ENCODE assay signal across 10 mouse cellular contexts in genomic region chr6:71030541-71030940, GRCm38 (mm10).
DNase-seq lines count a peak whose midpoint lies in the region; ATAC-seq and TF ChIP-seq lines count a peak whose summit lies in the region.
"Had no signal": no experiment of that assay in that cellular context is flagged by ENCODE, and none has a peak within 500 bp of the region (broad histone marks: within the 10 kb centered on the region; RNA-seq: fewer than 3 reads in every experiment).

No protein-coding gene starts in this region.

- TF ChIP-seq POLR2A in ES-Bruce4 (IDR thresholded peaks at IDR 0.05; ENCODE audit: insufficient read depth, low read length) = no peak

- no peak overlapping the region for H3K4me3 ChIP-seq in heart, postnatal 0 days (ENCODE audit: low read depth, low read length)
- no peak overlapping the region for H3K4me3 ChIP-seq in heart, embryonic 10.5 days
- H3K4me3 ChIP-seq in ES-Bruce4 (ENCODE audit: low read depth, low read length) = no peak overlapping the region
- H3K4me3 ChIP-seq in midbrain, embryonic 14.5 days (replicated peaks; ENCODE audit: low read depth, low read length) = no peak overlapping the region
- H3K4me3 ChIP-seq: hindbrain, embryonic 15.5 days; stomach, embryonic 15.5 days had no signal

- H3K27me3 ChIP-seq in heart, postnatal 0 days (ENCODE audit: control insufficient read depth, insufficient read depth, low read length) = no peaks in the 10 kb centered on the region
- H3K27me3 ChIP-seq in heart, embryonic 10.5 days (ENCODE audit: insufficient read depth, poor library complexity, severe bottlenecking) = no peaks in the 10 kb centered on the region
- no peaks in the 10 kb centered on the region; the same call in 1 of the 2 replicates for H3K27me3 ChIP-seq in ES-Bruce4 (ENCODE audit: control insufficient read depth, insufficient read depth, low read length, poor library complexity, severe bottlenecking)
- H3K27me3 ChIP-seq in midbrain, embryonic 14.5 days (ENCODE audit: control insufficient read depth, insufficient read depth, low read length) = no peaks in the 10 kb centered on the region
- H3K27me3 ChIP-seq: hindbrain, embryonic 15.5 days; stomach, embryonic 15.5 days had no signal

- DNase-seq in heart, postnatal 0 days (ENCODE audit: low spot score) = no peak
- DNase-seq in heart, embryonic 10.5 days (ENCODE audit: low spot score) = no peak
- DNase-seq in 3T3-L1 (ENCODE audit: low read depth, low spot score) = peak; percentile 51
- DNase-seq in induced T-regulatory cell, adult 2 months (ENCODE audit: low read depth) = peak; percentile 61
- no peak for DNase-seq in midbrain, embryonic 14.5 days
- no peak for DNase-seq in gastrocnemius, postnatal 4 days (ENCODE audit: low spot score in 2 of 2)

- WGBS in heart, postnatal 0 days = 63% methylated on average over 5 of the region's 5 CpGs
- WGBS in heart, embryonic 10.5 days = 63% methylated on average over 5 of the region's 5 CpGs
- WGBS in midbrain, embryonic 14.5 days = 77% methylated on average over 5 of the region's 5 CpGs

- no peak overlapping the region for H3K27ac ChIP-seq in heart, postnatal 0 days (ENCODE audit: low read depth)
- no peak overlapping the region for H3K27ac ChIP-seq in heart, embryonic 10.5 days
- H3K27ac ChIP-seq in ES-Bruce4 (ENCODE audit: insufficient read depth, low read length) = no peak overlapping the region
- H3K27ac ChIP-seq in midbrain, embryonic 14.5 days (replicated peaks; ENCODE audit: low read depth, low read length) = no peak overlapping the region
- H3K27ac ChIP-seq: hindbrain, embryonic 15.5 days; stomach, embryonic 15.5 days had no signal

- H3K9me3 ChIP-seq in heart, postnatal 0 days (replicated peaks; ENCODE audit: control insufficient read depth, low read length) = no peaks in the 10 kb centered on the region
- H3K9me3 ChIP-seq in heart, embryonic 10.5 days = no peaks in the 10 kb centered on the region
- H3K9me3 ChIP-seq in ES-Bruce4 (replicated peaks; ENCODE audit: control insufficient read depth, insufficient read depth, low read length, poor library complexity, severe bottlenecking) = no peaks in the 10 kb centered on the region
- H3K9me3 ChIP-seq in midbrain, embryonic 14.5 days (ENCODE audit: control insufficient read depth, low read length) = no peaks in the 10 kb centered on the region
- H3K9me3 ChIP-seq: hindbrain, embryonic 15.5 days; stomach, embryonic 15.5 days had no signal

- peak; percentile 35 for TF ChIP-seq CTCF in heart, postnatal 0 days (IDR thresholded peaks at IDR 0.05; ENCODE audit: low read depth)
- peak; percentile 10 for TF ChIP-seq CTCF in ES-Bruce4 (IDR thresholded peaks at IDR 0.05; ENCODE audit: low read depth, low read length)

- no peaks in the 10 kb centered on the region for H3K4me1 ChIP-seq in heart, postnatal 0 days (ENCODE audit: control insufficient read depth, insufficient read depth)
- H3K4me1 ChIP-seq in heart, embryonic 10.5 days = no peaks in the 10 kb centered on the region
- H3K4me1 ChIP-seq in ES-Bruce4 (ENCODE audit: control insufficient read depth, insufficient read depth, low read length) = peaks cover 2% of the 10 kb centered on the region
- H3K4me1 ChIP-seq in midbrain, embryonic 14.5 days (ENCODE audit: control insufficient read depth, insufficient read depth, low read length) = no peaks in the 10 kb centered on the region
- H3K4me1 ChIP-seq: hindbrain, embryonic 15.5 days; stomach, embryonic 15.5 days had no signal

- no peak overlapping the region for H3K4me2 ChIP-seq in heart, postnatal 0 days (ENCODE audit: low read depth, low read length)
- no peak overlapping the region for H3K4me2 ChIP-seq in midbrain, embryonic 14.5 days (ENCODE audit: low read length)
- H3K4me2 ChIP-seq: hindbrain, embryonic 15.5 days; stomach, embryonic 15.5 days had no signal

- no peak for TF ChIP-seq EP300 in heart, postnatal 0 days (IDR thresholded peaks at IDR 0.05; ENCODE audit: low read depth)
- no peak for TF ChIP-seq EP300 in ES-Bruce4 (IDR thresholded peaks at IDR 0.05; ENCODE audit: insufficient read depth, low read depth, low read length)

- ATAC-seq in heart, postnatal 0 days (ENCODE audit: insufficient read depth, low read depth) = no peak
- no peak for ATAC-seq in megakaryocyte, adult 5-6 weeks (ENCODE audit: poor library complexity, severe bottlenecking)
- no peak for ATAC-seq in midbrain, embryonic 14.5 days (ENCODE audit: low FRiP score, low TSS enrichment)

- H3K9ac ChIP-seq in heart, postnatal 0 days (replicated peaks; ENCODE audit: low read depth, low read length) = no peak overlapping the region
- H3K9ac ChIP-seq in ES-Bruce4 (ENCODE audit: low read depth, poor library complexity, severe bottlenecking) = no peak overlapping the region
- no peak overlapping the region for H3K9ac ChIP-seq in midbrain, embryonic 14.5 days (replicated peaks; ENCODE audit: low read length)
- H3K9ac ChIP-seq: hindbrain, embryonic 15.5 days; stomach, embryonic 15.5 days had no signal

- no peaks in the 10 kb centered on the region for H3K36me3 ChIP-seq in heart, postnatal 0 days (replicated peaks; ENCODE audit: control insufficient read depth, insufficient read depth, low read length)
- no peaks in the 10 kb centered on the region for H3K36me3 ChIP-seq in heart, embryonic 10.5 days
- H3K36me3 ChIP-seq in ES-Bruce4 (ENCODE audit: control insufficient read depth, insufficient read depth, low read length, poor library complexity, severe bottlenecking) = no peaks in the 10 kb centered on the region
- H3K36me3 ChIP-seq in midbrain, embryonic 14.5 days (ENCODE audit: control insufficient read depth, insufficient read depth, low read length) = no peaks in the 10 kb centered on the region
- H3K36me3 ChIP-seq: hindbrain, embryonic 15.5 days; stomach, embryonic 15.5 days had no signal

Comparison
In these comparisons a context has a peak if more than half of its experiments do, and no peak if none do; other contexts are left out.
1. DNase-seq: peak in 3T3-L1 (single experiment) and induced T-regulatory cell, adult 2 months (single experiment); none in heart, postnatal 0 days (single experiment), heart, embryonic 10.5 days (single experiment), midbrain, embryonic 14.5 days (single experiment) and gastrocnemius, postnatal 4 days (0 of 2).